Comparison of ENCODE assay signal across 28 mouse cellular contexts in genomic region chr9:32916731-32917130, GRCm38 (mm10).
DNase-seq lines count a peak whose midpoint lies in the region; ATAC-seq lines count a peak whose summit lies in the region.
"Had no signal": no experiment of that assay in that cellular context is flagged by ENCODE, and none has a peak within 500 bp of the region (broad histone marks: within the 10 kb centered on the region; RNA-seq: fewer than 3 reads in every experiment).

No protein-coding gene starts in this region.

- H3K9me3 ChIP-seq in megakaryocyte, embryonic 14.5 days, result no peaks in the 10 kb centered on the region
- H3K9me3 ChIP-seq: embryonic facial prominence, embryonic 10.5 days; embryonic facial prominence, embryonic 13.5 days; forebrain, embryonic 12.5 days; forebrain, embryonic 15.5 days; G1E; heart, embryonic 10.5 days; heart, embryonic 13.5 days; hindbrain, embryonic 12.5 days; hindbrain, embryonic 15.5 days had no signal

- DNase-seq in thymus, postnatal 25 days, result peak; percentile 42
- DNase-seq in thymus, postnatal 36 days, result no peak
- DNase-seq in induced T-regulatory cell, adult 2 months (ENCODE audit: low read depth), result peak; percentile 59
- DNase-seq in natural killer cell, adult 2 months (ENCODE audit: low spot score in 2 of 2), result no peak
- no peak for DNase-seq in lung, postnatal 4 days
- DNase-seq: adrenal gland, adult 2 months; adrenal gland, postnatal 14 days; cerebellum, adult 11 months; cerebellum, adult 2 months; cerebellum, adult 9-11 months; cerebellum, postnatal 25 days; embryo, embryonic 11 days; gastrocnemius, postnatal 25 days; heart, adult 2 months; heart, postnatal 14 days had no signal

- peaks cover 22% of the 10 kb centered on the region for H3K4me1 ChIP-seq in megakaryocyte, embryonic 14.5 days
- H3K4me1 ChIP-seq: embryonic facial prominence, embryonic 13.5 days; forebrain, embryonic 12.5 days; forebrain, embryonic 15.5 days; heart, embryonic 13.5 days; hindbrain, embryonic 12.5 days; hindbrain, embryonic 15.5 days had no signal

- H3K4me3 ChIP-seq in megakaryocyte, embryonic 14.5 days (replicated peaks), result peak overlapping the region; percentile 56
- H3K4me3 ChIP-seq: embryonic facial prominence, embryonic 10.5 days; embryonic facial prominence, embryonic 13.5 days; erythroblast, embryonic 14.5 days; forebrain, embryonic 12.5 days; forebrain, embryonic 15.5 days; heart, adult 2 months; heart, embryonic 10.5 days; heart, embryonic 13.5 days; hindbrain, embryonic 12.5 days; hindbrain, embryonic 15.5 days had no signal

- no peak for ATAC-seq in megakaryocyte, adult 5-6 weeks (ENCODE audit: poor library complexity, severe bottlenecking)
- ATAC-seq: forebrain, embryonic 15.5 days had no signal

- H3K36me3 ChIP-seq in megakaryocyte, embryonic 14.5 days (replicated peaks; ENCODE audit: low read length), result no peaks in the 10 kb centered on the region
- H3K36me3 ChIP-seq: embryonic facial prominence, embryonic 10.5 days; embryonic facial prominence, embryonic 13.5 days; forebrain, embryonic 12.5 days; forebrain, embryonic 15.5 days; G1E; heart, embryonic 10.5 days; heart, embryonic 13.5 days; hindbrain, embryonic 12.5 days; hindbrain, embryonic 15.5 days had no signal

- H3K27me3 ChIP-seq in megakaryocyte, embryonic 14.5 days (replicated peaks), result no peaks in the 10 kb centered on the region
- H3K27me3 ChIP-seq: CH12.LX; embryonic facial prominence, embryonic 13.5 days; forebrain, embryonic 12.5 days; forebrain, embryonic 15.5 days; heart, embryonic 13.5 days; hindbrain, embryonic 12.5 days; hindbrain, embryonic 15.5 days had no signal

Comparison
In these comparisons a context has a peak if more than half of its experiments do, and no peak if none do; other contexts are left out.
1. DNase-seq: peak in thymus, postnatal 25 days (single experiment) and induced T-regulatory cell, adult 2 months (single experiment); none in thymus, postnatal 36 days (0 of 2), natural killer cell, adult 2 months (0 of 2) and lung, postnatal 4 days (0 of 2).